Mouse (Mus musculus): ENCODE measurements around the gene 1700025G04Rik. TPM values are rescaled to one million over a fixed set of nuclear protein-coding genes. Genes with fewer than 3 reads are reported as not detected.
A peak's percentile ranks its signal among the peaks of the same experiment; 100 is the strongest.

1700025G04Rik gene
- polyA plus RNA-seq, 1 experiment from 2014 or later, result 29.3 TPM

GRCm38 (mm10) chr1:152084638-152085345 lies 5.1 kb downstream of the 1700025G04Rik start:
- Histone ChIP-seq H3K9ac (replicated peaks; ENCODE audit: low read length) (no peak overlapping the region; the same call in 1 of the 2 replicates), H3K4me1 (ENCODE audit: control insufficient read depth, insufficient read depth, low read length) (no peaks in the 10 kb centered on the region), H3K27ac (replicated peaks; ENCODE audit: low read depth, low read length) (no peak overlapping the region), H3K4me3 (ENCODE audit: low read depth, low read length) (no peak overlapping the region), H3K27me3 (ENCODE audit: control insufficient read depth, insufficient read depth, low read length) (no peaks in the 10 kb centered on the region), H3K4me2 (ENCODE audit: low read depth, low read length) (peak overlapping the region; percentile 26), H3K9me3 (replicated peaks; ENCODE audit: control insufficient read depth, low read length) (no peaks in the 10 kb centered on the region), H3K36me3 (replicated peaks; ENCODE audit: control insufficient read depth, insufficient read depth, low read depth, low read length) (no peaks in the 10 kb centered on the region)
- peak; percentile 26; the same call in 1 of the 2 replicates for ATAC-seq (replicated peaks; ENCODE audit: insufficient number of reproducible peaks, low FRiP score, low TSS enrichment, low read depth)
- WGBS, result 16% methylated on average over 15 of the region's 15 CpGs
- peak; percentile 71 for DNase-seq (ENCODE audit: low spot score)

- H3K9ac ChIP-seq (replicated peaks; ENCODE audit: low read length), result no peak overlapping the region
- no peak for DNase-seq (ENCODE audit: low spot score)
- H3K4me3 ChIP-seq (ENCODE audit: low read depth, low read length), result no peak overlapping the region
- no peaks in the 10 kb centered on the region for H3K27me3 ChIP-seq (ENCODE audit: control insufficient read depth, insufficient read depth, low read length)
- no peaks in the 10 kb centered on the region for H3K4me1 ChIP-seq (ENCODE audit: control insufficient read depth, insufficient read depth, low read length)
- no peak for ATAC-seq (replicated peaks; ENCODE audit: insufficient number of reproducible peaks, low FRiP score, low TSS enrichment, low read depth)
- H3K36me3 ChIP-seq (replicated peaks; ENCODE audit: control insufficient read depth, insufficient read depth, low read depth, low read length), result no peaks in the 10 kb centered on the region
- no peaks in the 10 kb centered on the region for H3K9me3 ChIP-seq (replicated peaks; ENCODE audit: control insufficient read depth, low read length)
- WGBS, result 86% methylated on average over 8 of the region's 8 CpGs
- no peak overlapping the region for H3K27ac ChIP-seq (replicated peaks; ENCODE audit: low read depth, low read length)
- no peak overlapping the region for H3K4me2 ChIP-seq (ENCODE audit: low read depth, low read length)
These were observed 7.8 kb downstream of the 1700025G04Rik start for GRCm38 (mm10) chr1:152081954-152082711.

GRCm38 (mm10) chr1:152081121-152081520 lies 8.8 kb downstream of the 1700025G04Rik start:
- 95% methylated on average over 7 of the region's 7 CpGs for WGBS
- no peak for DNase-seq (ENCODE audit: low spot score)

GRCm38 (mm10) chr1:152080244-152080643 lies 9.7 kb downstream of the 1700025G04Rik start:
- 85% methylated on average over 6 of the region's 6 CpGs for WGBS
- no peak overlapping the region for H3K4me3 ChIP-seq (ENCODE audit: low read depth, low read length)
- H3K36me3 ChIP-seq (replicated peaks; ENCODE audit: control insufficient read depth, insufficient read depth, low read depth, low read length), result no peaks in the 10 kb centered on the region
- no peak for DNase-seq (ENCODE audit: low spot score)
- no peaks in the 10 kb centered on the region for H3K4me1 ChIP-seq (ENCODE audit: control insufficient read depth, insufficient read depth, low read length)
- no peak overlapping the region for H3K4me2 ChIP-seq (ENCODE audit: low read depth, low read length)
- H3K9ac ChIP-seq (replicated peaks; ENCODE audit: low read length), result no peak overlapping the region
- no peaks in the 10 kb centered on the region for H3K27me3 ChIP-seq (ENCODE audit: control insufficient read depth, insufficient read depth, low read length)
- H3K27ac ChIP-seq (replicated peaks; ENCODE audit: low read depth, low read length), result no peak overlapping the region
- no peaks in the 10 kb centered on the region for H3K9me3 ChIP-seq (replicated peaks; ENCODE audit: control insufficient read depth, low read length)
- no peak for ATAC-seq (replicated peaks; ENCODE audit: insufficient number of reproducible peaks, low FRiP score, low TSS enrichment, low read depth)

More at GRCm38 (mm10) chr1:152081121-152081520, 8.8 kb downstream of the 1700025G04Rik start:
- H3K4me2 ChIP-seq (ENCODE audit: low read depth, low read length), result no peak overlapping the region
- H3K36me3 ChIP-seq (replicated peaks; ENCODE audit: control insufficient read depth, insufficient read depth, low read depth, low read length), result no peaks in the 10 kb centered on the region
- no peak overlapping the region for H3K27ac ChIP-seq (replicated peaks; ENCODE audit: low read depth, low read length)
- no peak overlapping the region for H3K4me3 ChIP-seq (ENCODE audit: low read depth, low read length)
- no peak overlapping the region for H3K9ac ChIP-seq (replicated peaks; ENCODE audit: low read length)
- no peaks in the 10 kb centered on the region for H3K4me1 ChIP-seq (ENCODE audit: control insufficient read depth, insufficient read depth, low read length)
- no peaks in the 10 kb centered on the region for H3K27me3 ChIP-seq (ENCODE audit: control insufficient read depth, insufficient read depth, low read length)
- no peak for ATAC-seq (replicated peaks; ENCODE audit: insufficient number of reproducible peaks, low FRiP score, low TSS enrichment, low read depth)
- no peaks in the 10 kb centered on the region for H3K9me3 ChIP-seq (replicated peaks; ENCODE audit: control insufficient read depth, low read length)

GRCm38 (mm10) chr1:152077171-152077715 lies 12.7 kb downstream of the 1700025G04Rik start:
- no peak for ATAC-seq (replicated peaks; ENCODE audit: insufficient number of reproducible peaks, low FRiP score, low TSS enrichment, low read depth)
- Histone ChIP-seq H3K4me1 (ENCODE audit: control insufficient read depth, insufficient read depth, low read length) (no peaks in the 10 kb centered on the region), H3K9me3 (replicated peaks; ENCODE audit: control insufficient read depth, low read length) (no peaks in the 10 kb centered on the region), H3K4me2 (ENCODE audit: low read depth, low read length) (no peak overlapping the region), H3K36me3 (replicated peaks; ENCODE audit: control insufficient read depth, insufficient read depth, low read depth, low read length) (no peaks in the 10 kb centered on the region), H3K4me3 (ENCODE audit: low read depth, low read length) (no peak overlapping the region), H3K27ac (replicated peaks; ENCODE audit: low read depth, low read length) (no peak overlapping the region), H3K27me3 (ENCODE audit: control insufficient read depth, insufficient read depth, low read length) (no peaks in the 10 kb centered on the region), H3K9ac (replicated peaks; ENCODE audit: low read length) (no peak overlapping the region)
- no peak for DNase-seq (ENCODE audit: low spot score)
- 70% methylated on average over 11 of the region's 11 CpGs for WGBS

GRCm38 (mm10) chr1:152076222-152076845 lies 13.6 kb downstream of the 1700025G04Rik start:
- Histone ChIP-seq H3K27ac (replicated peaks; ENCODE audit: low read depth, low read length) (no peak overlapping the region), H3K4me1 (ENCODE audit: control insufficient read depth, insufficient read depth, low read length) (no peaks in the 10 kb centered on the region), H3K4me2 (ENCODE audit: low read depth, low read length) (no peak overlapping the region), H3K4me3 (ENCODE audit: low read depth, low read length) (no peak overlapping the region), H3K9me3 (replicated peaks; ENCODE audit: control insufficient read depth, low read length) (no peaks in the 10 kb centered on the region), H3K27me3 (ENCODE audit: control insufficient read depth, insufficient read depth, low read length) (no peaks in the 10 kb centered on the region), H3K36me3 (replicated peaks; ENCODE audit: control insufficient read depth, insufficient read depth, low read depth, low read length) (no peaks in the 10 kb centered on the region), H3K9ac (replicated peaks; ENCODE audit: low read length) (no peak overlapping the region)
- DNase-seq (ENCODE audit: low spot score), result no peak
- 85% methylated on average over 14 of the region's 14 CpGs for WGBS
- no peak for ATAC-seq (replicated peaks; ENCODE audit: insufficient number of reproducible peaks, low FRiP score, low TSS enrichment, low read depth)

- DNase-seq (ENCODE audit: low spot score) (no peak), ATAC-seq (replicated peaks; ENCODE audit: insufficient number of reproducible peaks, low FRiP score, low TSS enrichment, low read depth) (no peak)
- H3K27me3 ChIP-seq (ENCODE audit: control insufficient read depth, insufficient read depth, low read length), result no peaks in the 10 kb centered on the region
- H3K27ac ChIP-seq (replicated peaks; ENCODE audit: low read depth, low read length), result no peak overlapping the region
- H3K36me3 ChIP-seq (replicated peaks; ENCODE audit: control insufficient read depth, insufficient read depth, low read depth, low read length), result no peaks in the 10 kb centered on the region
- no peak overlapping the region for H3K4me3 ChIP-seq (ENCODE audit: low read depth, low read length)
- no peak overlapping the region for H3K4me2 ChIP-seq (ENCODE audit: low read depth, low read length)
- H3K9ac ChIP-seq (replicated peaks; ENCODE audit: low read length), result no peak overlapping the region
- 92% methylated on average over 6 of the region's 6 CpGs for WGBS
- H3K4me1 ChIP-seq (ENCODE audit: control insufficient read depth, insufficient read depth, low read length), result no peaks in the 10 kb centered on the region
- no peaks in the 10 kb centered on the region for H3K9me3 ChIP-seq (replicated peaks; ENCODE audit: control insufficient read depth, low read length)
These were observed 14.2 kb downstream of the 1700025G04Rik start for GRCm38 (mm10) chr1:152075725-152076124.

All from embryonic facial prominence, embryonic 11.5 days (tissue).